Comparison of ENCODE assay signal across 13 mouse cellular contexts in genomic region chr3:9400886-9401221, GRCm38 (mm10).
DNase-seq lines count a peak whose midpoint lies in the region; ATAC-seq lines count a peak whose summit lies in the region.
"Had no signal": no experiment of that assay in that cellular context is flagged by ENCODE, and none has a peak within 500 bp of the region (broad histone marks: within the 10 kb centered on the region; RNA-seq: fewer than 3 reads in every experiment).

No protein-coding gene starts in this region.

- 39% methylated on average over 3 of the region's 3 CpGs for WGBS in forebrain, embryonic 15.5 days
- WGBS in forebrain, embryonic 12.5 days, result 82% methylated on average over 3 of the region's 3 CpGs
- WGBS in intestine, embryonic 14.5 days, result 28% methylated on average over 3 of the region's 3 CpGs
- 29% methylated on average over 3 of the region's 3 CpGs for WGBS in intestine, embryonic 16.5 days
- 57% methylated on average over 3 of the region's 3 CpGs for WGBS in neural tube, embryonic 14.5 days

- H3K27me3 ChIP-seq in forebrain, embryonic 15.5 days, result no peaks in the 10 kb centered on the region
- H3K27me3 ChIP-seq in forebrain, embryonic 12.5 days, result no peaks in the 10 kb centered on the region
- no peaks in the 10 kb centered on the region for H3K27me3 ChIP-seq in intestine, embryonic 14.5 days (replicated peaks; ENCODE audit: control insufficient read depth, insufficient read depth, low read length)
- H3K27me3 ChIP-seq in intestine, embryonic 16.5 days (replicated peaks; ENCODE audit: control insufficient read depth, insufficient read depth, low read length), result no peaks in the 10 kb centered on the region
- no peaks in the 10 kb centered on the region for H3K27me3 ChIP-seq in neural tube, embryonic 14.5 days (ENCODE audit: control insufficient read depth, insufficient read depth, low read length)
- H3K27me3 ChIP-seq: limb, embryonic 15.5 days; neural tube, embryonic 12.5 days had no signal

- no peak for DNase-seq in intestine, embryonic 14.5 days (ENCODE audit: low spot score)
- peak; percentile 49 for DNase-seq in CD4-positive, CD25-positive, alpha-beta regulatory T cell, adult 2 months (ENCODE audit: low read depth, low spot score)
- no peak for DNase-seq in kidney, adult 8-10 months
- no peak for DNase-seq in gastrocnemius, adult 8-10 months (ENCODE audit: low spot score in 2 of 2)
- DNase-seq: adrenal gland, adult 8-10 months; gastrocnemius, postnatal 14 days; right cerebral cortex, postnatal 14 days had no signal

- H3K27ac ChIP-seq in forebrain, embryonic 15.5 days (replicated peaks), result 0 out of 2 replicates have a peak overlapping the region, but pooled peaks have one; percentile 0
- H3K27ac ChIP-seq in forebrain, embryonic 12.5 days, result no peak overlapping the region
- H3K27ac ChIP-seq in intestine, embryonic 14.5 days (ENCODE audit: low read depth), result peak overlapping the region; percentile 39; the same call in 1 of the 2 replicates
- no peak overlapping the region for H3K27ac ChIP-seq in intestine, embryonic 16.5 days (ENCODE audit: low read length)
- H3K27ac ChIP-seq in neural tube, embryonic 14.5 days (ENCODE audit: low read depth, low read length), result no peak overlapping the region
- H3K27ac ChIP-seq: limb, embryonic 15.5 days; neural tube, embryonic 12.5 days had no signal

- no peak overlapping the region for H3K9ac ChIP-seq in forebrain, embryonic 15.5 days (replicated peaks)
- no peak overlapping the region for H3K9ac ChIP-seq in forebrain, embryonic 12.5 days
- H3K9ac ChIP-seq in intestine, embryonic 14.5 days (ENCODE audit: low read length), result no peak overlapping the region
- H3K9ac ChIP-seq in intestine, embryonic 16.5 days (ENCODE audit: low read depth, low read length), result no peak overlapping the region
- H3K9ac ChIP-seq in neural tube, embryonic 14.5 days (replicated peaks; ENCODE audit: low read depth, low read length), result no peak overlapping the region
- H3K9ac ChIP-seq: limb, embryonic 15.5 days; neural tube, embryonic 12.5 days had no signal

- peaks cover 36% of the 10 kb centered on the region for H3K4me1 ChIP-seq in forebrain, embryonic 15.5 days
- H3K4me1 ChIP-seq in forebrain, embryonic 12.5 days, result peaks cover 14% of the 10 kb centered on the region
- H3K4me1 ChIP-seq in intestine, embryonic 14.5 days (replicated peaks; ENCODE audit: control insufficient read depth, insufficient read depth, low read length), result peaks cover 8% of the 10 kb centered on the region; the same call in 1 of the 2 replicates
- H3K4me1 ChIP-seq in intestine, embryonic 16.5 days (ENCODE audit: control insufficient read depth, insufficient read depth, low read length), result no peaks in the 10 kb centered on the region
- H3K4me1 ChIP-seq in neural tube, embryonic 14.5 days (ENCODE audit: control insufficient read depth, insufficient read depth, low read length), result peaks cover 9% of the 10 kb centered on the region; the same call in 1 of the 2 replicates

- H3K4me3 ChIP-seq in forebrain, embryonic 15.5 days, result no peak overlapping the region
- no peak overlapping the region for H3K4me3 ChIP-seq in forebrain, embryonic 12.5 days (replicated peaks)
- H3K4me3 ChIP-seq in intestine, embryonic 14.5 days (ENCODE audit: low read depth, low read length), result no peak overlapping the region
- no peak overlapping the region for H3K4me3 ChIP-seq in intestine, embryonic 16.5 days (ENCODE audit: low read length)
- no peak overlapping the region for H3K4me3 ChIP-seq in neural tube, embryonic 14.5 days (ENCODE audit: low read depth, low read length)
- H3K4me3 ChIP-seq: limb, embryonic 15.5 days; neural tube, embryonic 12.5 days had no signal

- no peak overlapping the region for H3K4me2 ChIP-seq in forebrain, embryonic 15.5 days (replicated peaks)
- no peak overlapping the region for H3K4me2 ChIP-seq in forebrain, embryonic 12.5 days
- no peak overlapping the region for H3K4me2 ChIP-seq in intestine, embryonic 14.5 days (ENCODE audit: low read length)
- no peak overlapping the region for H3K4me2 ChIP-seq in intestine, embryonic 16.5 days (ENCODE audit: low read depth, low read length)
- no peak overlapping the region for H3K4me2 ChIP-seq in neural tube, embryonic 14.5 days (ENCODE audit: low read depth, low read length)
- H3K4me2 ChIP-seq: limb, embryonic 15.5 days; neural tube, embryonic 12.5 days had no signal

- peak; percentile 41 for ATAC-seq in forebrain, embryonic 15.5 days (replicated peaks)
- no peak for ATAC-seq in forebrain, embryonic 12.5 days (ENCODE audit: low FRiP score)
- ATAC-seq in intestine, embryonic 14.5 days (replicated peaks; ENCODE audit: low FRiP score, low TSS enrichment, low read depth), result no peak
- no peak for ATAC-seq in intestine, embryonic 16.5 days
- peak; percentile 18; the same call in 1 of the 2 replicates for ATAC-seq in neural tube, embryonic 14.5 days (ENCODE audit: low read depth)

- no peaks in the 10 kb centered on the region for H3K36me3 ChIP-seq in forebrain, embryonic 15.5 days
- H3K36me3 ChIP-seq in forebrain, embryonic 12.5 days (replicated peaks), result no peaks in the 10 kb centered on the region
- H3K36me3 ChIP-seq in intestine, embryonic 14.5 days (ENCODE audit: control insufficient read depth, insufficient read depth, low read length), result no peaks in the 10 kb centered on the region
- no peaks in the 10 kb centered on the region for H3K36me3 ChIP-seq in intestine, embryonic 16.5 days (ENCODE audit: control insufficient read depth, insufficient read depth, low read length)
- no peaks in the 10 kb centered on the region for H3K36me3 ChIP-seq in neural tube, embryonic 14.5 days (ENCODE audit: control insufficient read depth, insufficient read depth, low read length)
- H3K36me3 ChIP-seq: limb, embryonic 15.5 days; neural tube, embryonic 12.5 days had no signal

- no peaks in the 10 kb centered on the region for H3K9me3 ChIP-seq in forebrain, embryonic 15.5 days
- no peaks in the 10 kb centered on the region for H3K9me3 ChIP-seq in forebrain, embryonic 12.5 days
- no peaks in the 10 kb centered on the region for H3K9me3 ChIP-seq in intestine, embryonic 14.5 days (ENCODE audit: control insufficient read depth, low read length)
- no peaks in the 10 kb centered on the region for H3K9me3 ChIP-seq in intestine, embryonic 16.5 days (ENCODE audit: control insufficient read depth, low read length)
- H3K9me3 ChIP-seq in neural tube, embryonic 14.5 days (ENCODE audit: control insufficient read depth, low read length), result no peaks in the 10 kb centered on the region
- H3K9me3 ChIP-seq: limb, embryonic 15.5 days; neural tube, embryonic 12.5 days had no signal

Comparison
In these comparisons a context has a peak if more than half of its experiments do, and no peak if none do; other contexts are left out.
1. ATAC-seq: peak in forebrain, embryonic 15.5 days (single experiment) and neural tube, embryonic 14.5 days (single experiment); none in forebrain, embryonic 12.5 days (single experiment), intestine, embryonic 14.5 days (single experiment) and intestine, embryonic 16.5 days (single experiment).
2. H3K27ac ChIP-seq: peak in forebrain, embryonic 15.5 days (single experiment) and intestine, embryonic 14.5 days (single experiment); none in forebrain, embryonic 12.5 days (single experiment), intestine, embryonic 16.5 days (single experiment) and neural tube, embryonic 14.5 days (single experiment).